Mouse (Mus musculus) myocyte (in vitro differentiated cells): ENCODE data around the gene Wee2.

Experiments
- CEBPB ChIP-seq: IDR thresholded peaks from 2 replicates; pipeline ENCODE4 v1.6.1; 2011; ENCODE audit warnings: mild to moderate bottlenecking, moderate library complexity; ENCODE audit not compliant: poor library complexity, insufficient read depth, severe bottlenecking
- E2F4 ChIP-seq: IDR thresholded peaks from one replicate; pipeline ENCODE4 v1.6.1; 2011; ENCODE audit warnings: mild to moderate bottlenecking, control low read depth, moderate library complexity; ENCODE audit not compliant: insufficient read depth
- MAX ChIP-seq: IDR thresholded peaks from one replicate; pipeline ENCODE4 v1.6.1; 2011; ENCODE audit warnings: low read depth, mild to moderate bottlenecking, control low read depth
- MYOD1 ChIP-seq, 3 experiments: IDR thresholded peaks; one replicate each; pipeline ENCODE4 v1.6.1; 2011; ENCODE audit warnings: control low read depth in 2 of 3, low read depth in 2 of 3, mild to moderate bottlenecking in 2 of 3, moderate library complexity in 1 of 3; ENCODE audit not compliant: insufficient read length in 2 of 3, control insufficient read depth in 1 of 3
- POLR2A ChIP-seq: IDR thresholded peaks from one replicate; pipeline ENCODE4 v1.6.1; 2011; ENCODE audit warnings: low read depth, mild to moderate bottlenecking, control low read depth, moderate library complexity; ENCODE audit not compliant: insufficient read length
- POLR2AphosphoS2 ChIP-seq: IDR thresholded peaks from one replicate; pipeline ENCODE4 v1.6.1; 2011; ENCODE audit warnings: low read depth, control low read depth; ENCODE audit not compliant: insufficient read length
- TCF12 ChIP-seq: IDR thresholded peaks from one replicate; pipeline ENCODE4 v1.6.1; 2011; ENCODE audit warnings: mild to moderate bottlenecking, control low read depth; ENCODE audit not compliant: poor library complexity, insufficient read depth, severe bottlenecking
- USF1 ChIP-seq: IDR thresholded peaks from one replicate; pipeline ENCODE4 v1.6.1; 2011; ENCODE audit warnings: low read depth, mild to moderate bottlenecking, control low read depth, moderate library complexity

GRCm38 (mm10) chr6:40443281-40443928 lies 4.5 kb downstream of the Wee2 start:
- TF ChIP-seq MAX (no peak), TCF12 (no peak), POLR2A (no peak), CEBPB (no peak), POLR2AphosphoS2 (no peak), USF1 (no peak), MYOD1 (IDR thresholded peaks at IDR 0.05; ENCODE audit: control insufficient read depth in 1 of 3, insufficient read length in 2 of 3, low read depth in 2 of 3) (no peak), E2F4 (no peak)
